1 mouse cellular context compared by ENCODE assay signal in the genomic region with DNA sequence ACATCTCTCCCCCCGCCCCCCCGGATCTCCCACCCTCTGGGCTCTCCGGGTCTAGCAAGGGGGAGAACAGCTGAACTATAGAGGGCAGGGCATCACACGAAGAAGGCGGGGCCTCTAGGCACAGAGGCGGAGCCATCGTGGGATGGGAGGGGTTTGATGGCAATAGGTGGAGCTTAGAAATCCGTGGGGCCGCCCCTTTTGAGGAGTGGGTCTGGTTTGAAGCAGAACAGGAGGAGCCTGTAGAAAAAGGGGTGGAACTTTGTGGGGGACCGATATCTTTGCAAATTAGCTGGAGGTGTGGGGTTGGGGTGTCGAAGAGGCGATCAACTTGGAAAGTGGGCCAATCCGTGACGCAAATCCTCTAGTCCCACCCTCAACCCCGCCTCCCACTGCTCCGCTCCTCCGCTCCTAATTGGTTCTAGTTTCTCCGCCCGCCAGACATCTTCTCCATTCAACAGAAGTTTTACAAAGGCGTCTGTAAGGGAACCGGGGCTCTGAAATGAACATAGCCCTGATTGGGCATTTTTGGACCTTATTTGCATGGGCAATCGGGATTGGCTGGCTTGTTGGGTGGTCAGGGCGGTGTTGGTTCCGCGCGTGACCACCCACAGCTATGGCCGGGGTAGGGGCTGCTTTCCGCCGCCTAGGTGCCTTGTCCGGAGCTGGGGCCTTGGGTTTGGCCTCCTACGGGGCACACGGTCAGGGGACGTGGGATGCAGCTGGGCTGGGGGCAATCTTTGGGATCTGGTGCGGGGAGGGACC.
TF ChIP-seq lines count a peak whose summit lies in the region.

A gene (plus strand): TSS at position 563 of the 762 bp plus-strand sequence.

TF ChIP-seq in myocyte, 11 proteins besides CTCF, POLR2A, EP300 and RAD21 (continued from another document):
- peak; percentile 58 for TF ChIP-seq E2F4 (IDR thresholded peaks at IDR 0.05; ENCODE audit: insufficient read depth)
- peak; percentile 8 for TF ChIP-seq SRF (IDR thresholded peaks at IDR 0.05; ENCODE audit: control insufficient read depth, insufficient read length, low read depth)
- peak in 2 of 3 experiments; percentile 13 to 23 for TF ChIP-seq MYOD1 (IDR thresholded peaks at IDR 0.05; ENCODE audit: control insufficient read depth in 1 of 3, insufficient read length in 2 of 3, low read depth in 2 of 3)
TF ChIP-seq in myocyte: peak in this region for 5.
